Mouse (Mus musculus): ENCODE data around the gene Cd300ld5. TPM values are rescaled to one million over a fixed set of nuclear protein-coding genes. Genes with fewer than 3 reads are reported as not detected.

Cd300ld5 gene
- total and polyA plus RNA-seq, 2 experiments from 2014 or later = not detected

GRCm38 (mm10) chr11:114989793-114990192 is 47.8 kb downstream of the Cd300ld5 start, which contains the start of gene Cd300ld:
TSS of gene Cd300ld (minus strand) at chr11:114989922.
- Histone ChIP-seq H3K9me3 (ENCODE audit: low read length) (no peaks in the 10 kb centered on the region), H3K27me3 (ENCODE audit: insufficient read depth, low read length) (no peaks in the 10 kb centered on the region; the same call in 1 of the 2 replicates), H3K4me1 (ENCODE audit: insufficient read depth) (no peaks in the 10 kb centered on the region), H3K36me3 (ENCODE audit: insufficient read depth) (no peaks in the 10 kb centered on the region), H3K4me2 (ENCODE audit: low read depth) (no peak within 1 kb of the TSS), H3K27ac (ENCODE audit: low read depth, low read length) (no peak within 1 kb of the TSS), H3K9ac (no peak within 1 kb of the TSS), H3K4me3 (ENCODE audit: low read depth, low read length) (no peak within 1 kb of the TSS)
- WGBS = 76% methylated on average over 4 of the region's 4 CpGs
- TF ChIP-seq CTCF (IDR thresholded peaks at IDR 0.05; ENCODE audit: low read depth) = no peak
- DNase-seq (no peak), ATAC-seq (no peak)

GRCm38 (mm10) chr11:114981866-114982265 is 55.7 kb downstream of the Cd300ld5 start:
- no peak for ATAC-seq
- Histone ChIP-seq H3K4me3 (ENCODE audit: low read depth, low read length) (no peak overlapping the region), H3K27me3 (ENCODE audit: insufficient read depth, low read length) (no peaks in the 10 kb centered on the region), H3K4me2 (ENCODE audit: low read depth) (no peak overlapping the region), H3K9me3 (ENCODE audit: low read length) (0 out of 2 replicates have a peak, but pooled peaks cover 6% of the 10 kb centered on the region), H3K9ac (no peak overlapping the region), H3K36me3 (ENCODE audit: insufficient read depth) (no peaks in the 10 kb centered on the region), H3K27ac (ENCODE audit: low read depth, low read length) (no peak overlapping the region), H3K4me1 (ENCODE audit: insufficient read depth) (no peaks in the 10 kb centered on the region)
- TF ChIP-seq CTCF (IDR thresholded peaks at IDR 0.05; ENCODE audit: low read depth) = no peak
- no peak for DNase-seq
- WGBS = 85% methylated on average over 4 of the region's 4 CpGs

Other genes with a start within 250 kb of the Cd300ld5 start
- 28.2 and 29.1 TPM in 2 replicates for gene Btbd17, start 241.8 kb downstream of the Cd300ld5 start, total RNA-seq (2014; rRNA removed)
- 12.0 and 20.1 TPM in 2 replicates for gene Btbd17, start 241.8 kb downstream of the Cd300ld5 start, polyA plus RNA-seq (2015; fragmentation: Nextera tagmentation; extraction: Ambion mirVana)
- gene Gpr142, start 238.8 kb downstream of the Cd300ld5 start, total RNA-seq (2014; rRNA removed) = not detected in 2 replicates
- gene Gpr142, start 238.8 kb downstream of the Cd300ld5 start, polyA plus RNA-seq (2015; fragmentation: Nextera tagmentation; extraction: Ambion mirVana) = not detected in 2 replicates
- gene Gprc5c, start 186.6 kb downstream of the Cd300ld5 start, total RNA-seq (2014; rRNA removed) = 4.4 and 7.9 TPM in 2 replicates
- gene Gprc5c, start 186.6 kb downstream of the Cd300ld5 start, polyA plus RNA-seq (2015; fragmentation: Nextera tagmentation; extraction: Ambion mirVana) = 5.5 and 5.8 TPM in 2 replicates
- gene Cd300a, start 147.7 kb downstream of the Cd300ld5 start, total RNA-seq (2014; rRNA removed) = 0.86 and 1.0 TPM in 2 replicates
- gene Cd300a, start 147.7 kb downstream of the Cd300ld5 start, polyA plus RNA-seq (2015; fragmentation: Nextera tagmentation; extraction: Ambion mirVana) = 1.1 and 1.4 TPM in 2 replicates
- gene Cd300lb, start 103.4 kb downstream of the Cd300ld5 start, total RNA-seq (2014; rRNA removed) = not detected in 2 replicates
- gene Cd300lb, start 103.4 kb downstream of the Cd300ld5 start, polyA plus RNA-seq (2015; fragmentation: Nextera tagmentation; extraction: Ambion mirVana) = not detected in 2 replicates
- gene Cd300c, start 68.6 kb downstream of the Cd300ld5 start, total RNA-seq (2014; rRNA removed) = not detected in 2 replicates
- gene Cd300c, start 68.6 kb downstream of the Cd300ld5 start, polyA plus RNA-seq (2015; fragmentation: Nextera tagmentation; extraction: Ambion mirVana) = not detected in 2 replicates
- 0.10 TPM in 1 of 2 replicates, not detected in the other for gene Cd300ld, start 47.8 kb downstream of the Cd300ld5 start, total RNA-seq (2014; rRNA removed)
- gene Cd300ld, start 47.8 kb downstream of the Cd300ld5 start, polyA plus RNA-seq (2015; fragmentation: Nextera tagmentation; extraction: Ambion mirVana) = 0.06 TPM in 1 of 2 replicates, not detected in the other
- 1.5 TPM in 2 replicates for gene Cd300c2, start 35.9 kb downstream of the Cd300ld5 start, total RNA-seq (2014; rRNA removed)
- gene Cd300c2, start 35.9 kb downstream of the Cd300ld5 start, polyA plus RNA-seq (2015; fragmentation: Nextera tagmentation; extraction: Ambion mirVana) = 2.5 and 2.8 TPM in 2 replicates
- gene Cd300ld2, start 21.6 kb downstream of the Cd300ld5 start, total RNA-seq (2014; rRNA removed) = not detected in 2 replicates
- not detected in 2 replicates for gene Cd300ld2, start 21.6 kb downstream of the Cd300ld5 start, polyA plus RNA-seq (2015; fragmentation: Nextera tagmentation; extraction: Ambion mirVana)
- gene Cd300ld4, start 10.8 kb downstream of the Cd300ld5 start, total RNA-seq (2014; rRNA removed) = not detected in 2 replicates
- gene Cd300ld4, start 10.8 kb downstream of the Cd300ld5 start, polyA plus RNA-seq (2015; fragmentation: Nextera tagmentation; extraction: Ambion mirVana) = not detected in 2 replicates
- gene Cd300ld3, start 10.6 kb upstream of the Cd300ld5 start, total RNA-seq (2014; rRNA removed) = not detected in 2 replicates
- gene Cd300ld3, start 10.6 kb upstream of the Cd300ld5 start, polyA plus RNA-seq (2015; fragmentation: Nextera tagmentation; extraction: Ambion mirVana) = not detected in 2 replicates
- not detected in 2 replicates for gene Cd300e, start 24.4 kb upstream of the Cd300ld5 start, total RNA-seq (2014; rRNA removed)
- 0.09 TPM in 1 of 2 replicates, not detected in the other for gene Cd300e, start 24.4 kb upstream of the Cd300ld5 start, polyA plus RNA-seq (2015; fragmentation: Nextera tagmentation; extraction: Ambion mirVana)
- gene Rab37, start 53.7 kb upstream of the Cd300ld5 start, total RNA-seq (2014; rRNA removed) = 0.38 and 0.57 TPM in 2 replicates
- gene Rab37, start 53.7 kb upstream of the Cd300ld5 start, polyA plus RNA-seq (2015; fragmentation: Nextera tagmentation; extraction: Ambion mirVana) = 0.82 and 0.84 TPM in 2 replicates
- gene Cd300lf, start 96.2 kb upstream of the Cd300ld5 start, total RNA-seq (2014; rRNA removed) = 0.24 TPM in 1 of 2 replicates, not detected in the other
- 0.05 and 0.18 TPM in 2 replicates for gene Cd300lf, start 96.2 kb upstream of the Cd300ld5 start, polyA plus RNA-seq (2015; fragmentation: Nextera tagmentation; extraction: Ambion mirVana)
- 44.2 and 48.5 TPM in 2 replicates for gene Slc9a3r1, start 125.6 kb upstream of the Cd300ld5 start, total RNA-seq (2014; rRNA removed)
- 68.4 and 73.9 TPM in 2 replicates for gene Slc9a3r1, start 125.6 kb upstream of the Cd300ld5 start, polyA plus RNA-seq (2015; fragmentation: Nextera tagmentation; extraction: Ambion mirVana)
- 5.4 and 7.6 TPM in 2 replicates for gene Tmem104, start 149.7 kb upstream of the Cd300ld5 start, total RNA-seq (2014; rRNA removed)
- gene Tmem104, start 149.7 kb upstream of the Cd300ld5 start, polyA plus RNA-seq (2015; fragmentation: Nextera tagmentation; extraction: Ambion mirVana) = 8.8 and 9.9 TPM in 2 replicates
- gene Nat9, start 150.1 kb upstream of the Cd300ld5 start, total RNA-seq (2014; rRNA removed) = 19.2 and 20.3 TPM in 2 replicates
- 17.7 and 18.6 TPM in 2 replicates for gene Nat9, start 150.1 kb upstream of the Cd300ld5 start, polyA plus RNA-seq (2015; fragmentation: Nextera tagmentation; extraction: Ambion mirVana)
- 1.5 and 1.6 TPM in 2 replicates for gene Grin2c, start 229.5 kb upstream of the Cd300ld5 start, total RNA-seq (2014; rRNA removed)
- 0.35 and 0.48 TPM in 2 replicates for gene Grin2c, start 229.5 kb upstream of the Cd300ld5 start, polyA plus RNA-seq (2015; fragmentation: Nextera tagmentation; extraction: Ambion mirVana)
- 18.6 and 26.2 TPM in 2 replicates for gene Fdxr, start 239.3 kb upstream of the Cd300ld5 start, total RNA-seq (2014; rRNA removed)
- 14.0 and 16.4 TPM in 2 replicates for gene Fdxr, start 239.3 kb upstream of the Cd300ld5 start, polyA plus RNA-seq (2015; fragmentation: Nextera tagmentation; extraction: Ambion mirVana)

All from forebrain, postnatal 0 days (tissue).